Mouse (Mus musculus): ENCODE data around the gene Polh. TPM values are rescaled to one million over a fixed set of nuclear protein-coding genes. Genes with fewer than 3 reads are reported as not detected.

The Polh gene
- polyA plus RNA-seq, 1 experiment = 10.8 TPM

GRCm38 (mm10) chr17:46167014-46167413 lies 35.4 kb downstream of the Polh start:
- DNase-seq (ENCODE audit: low read depth) = peak; percentile 29
- TF ChIP-seq CTCF (IDR thresholded peaks at IDR 0.05; ENCODE audit: borderline replicate concordance, extremely low read depth, insufficient read depth, insufficient read length) (peak; percentile 19; the same call in 1 of the 2 replicates), POLR2A (IDR thresholded peaks at IDR 0.05; ENCODE audit: borderline replicate concordance, extremely low read depth, insufficient read depth, insufficient read length, poor library complexity, severe bottlenecking) (no peak)

GRCm38 (mm10) chr17:46166270-46166669 lies 36.2 kb downstream of the Polh start:
- DNase-seq (ENCODE audit: low read depth) = no peak

GRCm38 (mm10) chr17:46165460-46165859 lies 37.0 kb downstream of the Polh start:
- no peak for DNase-seq (ENCODE audit: low read depth)
- TF ChIP-seq POLR2A (IDR thresholded peaks at IDR 0.05; ENCODE audit: borderline replicate concordance, extremely low read depth, insufficient read depth, insufficient read length, poor library complexity, severe bottlenecking) (no peak), CTCF (IDR thresholded peaks at IDR 0.05; ENCODE audit: borderline replicate concordance, extremely low read depth, insufficient read depth, insufficient read length) (no peak)

More at GRCm38 (mm10) chr17:46166270-46166669, 36.2 kb downstream of the Polh start:
- TF ChIP-seq POLR2A (IDR thresholded peaks at IDR 0.05; ENCODE audit: borderline replicate concordance, extremely low read depth, insufficient read depth, insufficient read length, poor library complexity, severe bottlenecking) = no peak
- no peak for TF ChIP-seq CTCF (IDR thresholded peaks at IDR 0.05; ENCODE audit: borderline replicate concordance, extremely low read depth, insufficient read depth, insufficient read length)

GRCm38 (mm10) chr17:46164791-46165190 lies 37.7 kb downstream of the Polh start:
- DNase-seq (ENCODE audit: low read depth) = no peak
- TF ChIP-seq CTCF (IDR thresholded peaks at IDR 0.05; ENCODE audit: borderline replicate concordance, extremely low read depth, insufficient read depth, insufficient read length) (no peak), POLR2A (IDR thresholded peaks at IDR 0.05; ENCODE audit: borderline replicate concordance, extremely low read depth, insufficient read depth, insufficient read length, poor library complexity, severe bottlenecking) (no peak)

GRCm38 (mm10) chr17:46164301-46164700 lies 38.1 kb downstream of the Polh start:
- no peak for DNase-seq (ENCODE audit: low read depth)
- TF ChIP-seq CTCF (IDR thresholded peaks at IDR 0.05; ENCODE audit: borderline replicate concordance, extremely low read depth, insufficient read depth, insufficient read length) (no peak), POLR2A (IDR thresholded peaks at IDR 0.05; ENCODE audit: borderline replicate concordance, extremely low read depth, insufficient read depth, insufficient read length, poor library complexity, severe bottlenecking) (no peak)

GRCm38 (mm10) chr17:46162951-46163421 lies 39.5 kb downstream of the Polh start:
- TF ChIP-seq POLR2A (IDR thresholded peaks at IDR 0.05; ENCODE audit: borderline replicate concordance, extremely low read depth, insufficient read depth, insufficient read length, poor library complexity, severe bottlenecking) (no peak), CTCF (IDR thresholded peaks at IDR 0.05; ENCODE audit: borderline replicate concordance, extremely low read depth, insufficient read depth, insufficient read length) (no peak)
- no peak for DNase-seq (ENCODE audit: low read depth)

GRCm38 (mm10) chr17:46162551-46162950 lies 39.9 kb downstream of the Polh start:
- no peak for DNase-seq (ENCODE audit: low read depth)
- TF ChIP-seq POLR2A (IDR thresholded peaks at IDR 0.05; ENCODE audit: borderline replicate concordance, extremely low read depth, insufficient read depth, insufficient read length, poor library complexity, severe bottlenecking) (no peak), CTCF (IDR thresholded peaks at IDR 0.05; ENCODE audit: borderline replicate concordance, extremely low read depth, insufficient read depth, insufficient read length) (no peak)

- no peak for DNase-seq (ENCODE audit: low read depth)
- TF ChIP-seq CTCF (IDR thresholded peaks at IDR 0.05; ENCODE audit: borderline replicate concordance, extremely low read depth, insufficient read depth, insufficient read length) (no peak), POLR2A (IDR thresholded peaks at IDR 0.05; ENCODE audit: borderline replicate concordance, extremely low read depth, insufficient read depth, insufficient read length, poor library complexity, severe bottlenecking) (no peak)
These were observed 40.7 kb downstream of the Polh start for GRCm38 (mm10) chr17:46161710-46162109.

GRCm38 (mm10) chr17:46161179-46161578 lies 41.3 kb downstream of the Polh start:
- peak; percentile 61 for DNase-seq (ENCODE audit: low read depth)
- TF ChIP-seq CTCF (IDR thresholded peaks at IDR 0.05; ENCODE audit: borderline replicate concordance, extremely low read depth, insufficient read depth, insufficient read length) (no peak), POLR2A (IDR thresholded peaks at IDR 0.05; ENCODE audit: borderline replicate concordance, extremely low read depth, insufficient read depth, insufficient read length, poor library complexity, severe bottlenecking) (no peak)

GRCm38 (mm10) chr17:46160686-46161085 lies 41.8 kb downstream of the Polh start, which contains the start of gene Gtpbp2:
Gtpbp2 (plus strand) TSS chr17:46161032.
- peak; percentile 100 for DNase-seq (ENCODE audit: low read depth)
- no peak for TF ChIP-seq CTCF (IDR thresholded peaks at IDR 0.05; ENCODE audit: borderline replicate concordance, extremely low read depth, insufficient read depth, insufficient read length)
- TF ChIP-seq POLR2A (IDR thresholded peaks at IDR 0.05; ENCODE audit: borderline replicate concordance, extremely low read depth, insufficient read depth, insufficient read length, poor library complexity, severe bottlenecking) = peak; percentile 40; the same call in 1 of the 2 replicates

GRCm38 (mm10) chr17:46160090-46160662 lies 42.3 kb downstream of the Polh start:
- TF ChIP-seq CTCF (IDR thresholded peaks at IDR 0.05; ENCODE audit: borderline replicate concordance, extremely low read depth, insufficient read depth, insufficient read length) = peak; percentile 49; the same call in 1 of the 2 replicates
- TF ChIP-seq POLR2A (IDR thresholded peaks at IDR 0.05; ENCODE audit: borderline replicate concordance, extremely low read depth, insufficient read depth, insufficient read length, poor library complexity, severe bottlenecking) = no peak
- DNase-seq (ENCODE audit: low read depth) = peak; percentile 93

GRCm38 (mm10) chr17:46159236-46159635 lies 43.2 kb downstream of the Polh start:
- TF ChIP-seq CTCF (IDR thresholded peaks at IDR 0.05; ENCODE audit: borderline replicate concordance, extremely low read depth, insufficient read depth, insufficient read length) (no peak), POLR2A (IDR thresholded peaks at IDR 0.05; ENCODE audit: borderline replicate concordance, extremely low read depth, insufficient read depth, insufficient read length, poor library complexity, severe bottlenecking) (no peak)
- DNase-seq (ENCODE audit: low read depth) = no peak
